Mouse (Mus musculus) midbrain, embryonic 16.5 days (tissue): ENCODE data around the gene Mid1. TPM values are rescaled to one million over a fixed set of nuclear protein-coding genes. Genes with fewer than 3 reads are reported as not detected.
"Not testable (repeated sequence)": the region's sequence is repeated elsewhere in the genome, so short reads cannot be mapped to it uniquely, and the experiment has no call there.

Experiments used
- ATAC-seq: fragments of 200-750 bp; cut with Nextera tagmentation; 2 replicates; pipeline ENCODE4 v1.8.0; 2017; ENCODE audit warnings: moderate TSS enrichment
- H3K27ac ChIP-seq: fragments of 300-500 bp; sonication (generic); 2 replicates; pipeline ENCODE4 v1.5.1; 2014; ENCODE audit warnings: mild to moderate bottlenecking, low read length, mixed read lengths
- H3K27me3 ChIP-seq: fragments of 300-500 bp; sonication (generic); 2 replicates; pipeline ENCODE4 v1.6.1; 2014; ENCODE audit warnings: low read depth, low read length, mixed read lengths; ENCODE audit not compliant: control insufficient read depth, insufficient read depth
- H3K36me3 ChIP-seq: fragments of 300-500 bp; sonication (generic); 2 replicates; pipeline ENCODE4 v1.6.1; 2014; ENCODE audit warnings: mild to moderate bottlenecking, low read length, moderate library complexity, mixed read lengths; ENCODE audit not compliant: control insufficient read depth, insufficient read depth
- H3K4me1 ChIP-seq: fragments of 300-500 bp; sonication (generic); 2 replicates; pipeline ENCODE4 v1.6.1; 2014; ENCODE audit warnings: mild to moderate bottlenecking, low read length, mixed read lengths; ENCODE audit not compliant: control insufficient read depth, insufficient read depth
- H3K4me2 ChIP-seq: fragments of 300-500 bp; sonication (generic); 2 replicates; pipeline ENCODE4 v1.6.1; 2014; ENCODE audit warnings: mild to moderate bottlenecking, low read length, mixed read lengths
- H3K4me3 ChIP-seq: fragments of 300-500 bp; sonication (generic); 2 replicates; pipeline ENCODE4 v1.5.1; 2014; ENCODE audit warnings: low read depth, mild to moderate bottlenecking, low read length, moderate library complexity, mixed read lengths
- H3K9ac ChIP-seq: fragments of 300-500 bp; sonication (generic); 2 replicates; pipeline ENCODE4 v1.6.1; 2014; ENCODE audit warnings: low read depth, low read length, mixed read lengths
- H3K9me3 ChIP-seq: fragments of 300-500 bp; sonication (generic); replicated peaks from 2 replicates; pipeline ENCODE4 v1.6.1; 2014; ENCODE audit warnings: mild to moderate bottlenecking, low read length, mixed read lengths; ENCODE audit not compliant: control insufficient read depth, poor library complexity, severe bottlenecking
- WGBS: fragments of 180-500 bp; shearing (Covaris S2); extraction: QIAGEN DNeasy Blood & Tissue Kit; methylation state at CpG from one replicate; pipeline ENCODE4 v1.1.7; 2014; 5-methylcytosine and 5-hydroxymethylcytosine counted together
- polyA plus RNA-seq: library from polyadenylated mRNA; unstranded; fragments of >200 nt; fragmentation: Nextera tagmentation; extraction: Ambion mirVana; gene quantifications from 2 replicates; pipeline ENCODE4 v1.2.1, GENCODE M21; 2015

Mid1 gene
- polyA plus RNA-seq, 1 experiment from 2014 or later: 4.9 TPM

DNA sequence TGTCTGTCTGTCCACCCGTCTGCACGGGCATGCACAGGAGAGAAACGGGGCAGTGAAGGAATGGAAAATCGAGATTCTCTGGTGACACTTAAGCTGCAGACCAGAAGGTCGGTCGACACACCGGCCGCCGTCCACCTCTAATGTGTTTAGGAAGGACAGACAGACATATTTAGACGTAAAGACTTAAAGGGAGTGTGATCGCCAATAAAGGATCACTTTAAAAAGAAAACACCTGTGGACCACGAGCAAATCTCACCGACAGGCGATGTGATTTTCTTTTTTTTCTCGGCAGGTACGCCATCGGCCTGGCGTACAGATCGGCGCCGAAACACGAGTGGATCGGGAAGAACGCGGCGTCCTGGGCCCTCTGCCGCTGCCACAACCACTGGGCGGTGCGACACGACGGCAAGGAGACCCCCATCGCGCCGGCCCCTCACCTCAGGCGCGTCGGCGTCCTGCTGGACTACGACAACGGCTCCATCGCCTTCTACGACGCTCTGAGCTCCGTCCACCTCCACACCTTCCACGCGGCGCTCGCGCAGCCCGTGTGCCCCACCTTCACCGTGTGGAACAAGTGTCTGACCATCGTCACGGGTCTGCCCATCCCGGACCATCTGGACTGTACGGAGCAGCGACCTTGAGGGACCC is 303.7 kb downstream of the Mid1 start:
- Histone ChIP-seq H3K36me3 (peaks cover 37% of the 10 kb centered on the region), H3K9me3 (peaks cover 33% of the 10 kb centered on the region)
- not testable (repeated sequence) for H3K27ac ChIP-seq, H3K27me3 ChIP-seq, H3K9ac ChIP-seq, H3K4me1 ChIP-seq, H3K4me2 ChIP-seq, H3K4me3 ChIP-seq
- ATAC-seq: peak; percentile 6; the same call in 1 of the 2 replicates
- WGBS: 94% methylated on average over 56 of the region's 56 CpGs

DNA sequence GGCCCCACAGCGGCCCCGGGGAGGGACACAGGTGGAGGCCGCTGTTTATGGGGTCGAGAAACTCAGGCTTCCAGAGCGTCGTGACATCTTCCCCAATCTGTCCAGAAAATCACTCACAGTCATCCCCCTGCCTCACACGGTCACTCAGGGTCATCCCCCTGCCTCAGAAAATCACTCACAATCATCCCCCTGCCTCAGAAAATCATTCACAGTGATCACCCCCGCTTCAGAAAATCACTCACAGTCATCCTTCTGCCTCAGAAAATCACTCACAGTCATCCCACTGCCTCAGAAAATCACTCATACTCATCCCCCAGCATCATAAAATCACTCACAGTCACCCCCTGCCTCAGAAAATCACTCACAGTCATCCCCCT is 304.2 kb downstream of the Mid1 start:
- 88% methylated on average over 8 of the region's 8 CpGs for WGBS

DNA sequence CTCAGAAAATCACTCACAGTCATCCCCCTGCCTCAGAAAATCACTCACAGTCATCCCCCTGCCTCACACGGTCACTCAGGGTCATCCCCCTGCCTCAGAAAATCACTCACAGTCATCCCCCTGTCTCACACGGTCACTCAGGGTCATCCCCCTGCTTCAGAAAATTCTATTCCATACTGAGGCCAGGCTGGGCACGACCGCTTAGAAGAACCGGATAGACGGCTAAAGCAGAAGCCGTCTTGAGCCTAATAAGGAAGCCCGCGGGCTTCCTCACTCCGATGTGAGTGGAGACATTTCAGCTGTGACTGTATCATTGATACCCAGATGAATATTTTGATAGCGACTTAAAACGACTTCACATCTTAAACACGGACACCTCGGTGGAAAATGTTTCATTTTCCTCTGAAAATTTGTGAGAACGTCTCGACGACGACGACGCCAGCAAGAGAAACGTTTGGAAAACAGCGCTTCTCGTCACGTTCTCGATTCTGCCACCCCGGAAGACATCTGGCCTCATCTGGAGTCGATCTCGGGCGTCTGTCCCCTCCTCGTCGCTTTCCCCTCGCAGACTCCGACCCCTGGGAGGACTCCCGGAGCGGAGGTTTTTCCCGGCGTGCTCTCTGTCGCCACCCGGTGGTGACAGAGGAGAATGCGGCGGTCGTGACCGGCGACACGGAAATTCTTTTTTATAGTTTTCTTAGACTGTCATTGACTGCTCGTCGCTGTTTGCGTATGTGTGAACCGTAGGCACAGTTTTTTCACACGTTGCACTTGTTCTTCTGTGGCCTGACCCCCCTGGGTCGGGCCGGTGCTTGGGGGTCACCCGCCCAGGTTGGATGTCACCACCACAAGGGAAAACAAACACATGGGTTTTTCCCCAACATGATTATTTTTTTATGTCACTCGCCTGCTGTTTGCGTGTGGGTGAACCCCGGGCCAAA is 305.0 kb downstream of the Mid1 start:
- 76% methylated on average over 56 of the region's 56 CpGs for WGBS
- not testable (repeated sequence) for H3K4me2 ChIP-seq, H3K4me1 ChIP-seq, H3K27ac ChIP-seq, ATAC-seq, H3K9ac ChIP-seq, H3K4me3 ChIP-seq, H3K27me3 ChIP-seq
- H3K36me3 ChIP-seq: peaks cover 28% of the 10 kb centered on the region
- H3K9me3 ChIP-seq: peaks cover 26% of the 10 kb centered on the region

More for the DNA sequence above, 304.2 kb downstream of the Mid1 start:
- H3K4me1 ChIP-seq, H3K27ac ChIP-seq, H3K4me3 ChIP-seq, H3K9ac ChIP-seq, H3K27me3 ChIP-seq, H3K4me2 ChIP-seq: not testable (repeated sequence)
- H3K9me3 ChIP-seq: peaks cover 32% of the 10 kb centered on the region
- H3K36me3 ChIP-seq: peaks cover 34% of the 10 kb centered on the region
- ATAC-seq: 0 out of 2 replicates have a peak, but pooled peaks have one; percentile 0

DNA sequence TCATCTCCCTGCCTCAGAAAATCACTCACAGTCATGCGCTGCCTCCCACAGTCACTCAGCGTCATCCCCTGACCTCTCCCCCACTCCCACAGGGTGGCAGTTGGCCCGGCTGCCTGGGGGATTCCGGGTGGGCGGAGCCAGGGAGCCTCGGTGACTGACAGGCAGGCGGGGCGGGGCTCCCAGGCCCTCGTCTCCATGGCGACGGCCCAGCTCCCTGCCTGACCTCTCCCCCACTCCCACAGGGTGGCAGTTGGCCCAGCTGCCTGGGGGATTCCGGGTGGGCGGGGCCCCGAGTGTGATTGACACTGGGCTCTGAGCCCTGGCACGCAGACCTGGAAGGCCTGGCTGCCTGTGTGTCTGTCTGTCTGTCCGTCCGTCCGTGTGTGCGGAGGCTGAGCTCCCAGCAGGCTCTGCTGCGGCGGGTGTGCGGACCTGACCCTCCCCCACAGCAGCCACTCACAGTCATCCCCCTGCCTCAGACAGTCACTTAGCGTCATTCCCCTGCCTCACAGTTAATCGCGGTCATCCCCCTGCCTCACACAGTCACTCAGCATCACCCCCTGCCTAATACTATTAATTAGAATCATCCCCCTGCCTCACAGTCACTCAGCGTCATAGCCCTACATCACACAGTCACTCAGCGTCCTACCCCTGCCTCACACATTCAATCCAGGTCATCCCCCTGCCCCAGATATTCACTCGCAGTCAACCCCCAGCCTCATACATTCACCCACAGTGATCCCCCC is 306.3 kb downstream of the Mid1 start:
- peaks cover 23% of the 10 kb centered on the region for H3K9me3 ChIP-seq
- H3K36me3 ChIP-seq: peaks cover 22% of the 10 kb centered on the region
- WGBS: 9% methylated on average over 16 of the region's 28 CpGs
- H3K4me2 ChIP-seq: peak overlapping the region; percentile 20; the same call in 1 of the 2 replicates
- not testable (repeated sequence) for H3K27ac ChIP-seq, H3K9ac ChIP-seq, ATAC-seq, H3K4me3 ChIP-seq, H3K4me1 ChIP-seq, H3K27me3 ChIP-seq

GRCm38 (mm10) chrX:169992086-169992930 is 307.3 kb downstream of the Mid1 start:
- not testable (repeated sequence) for H3K4me2 ChIP-seq, H3K27me3 ChIP-seq, H3K4me1 ChIP-seq, H3K9ac ChIP-seq, H3K27ac ChIP-seq, ATAC-seq, H3K4me3 ChIP-seq
- H3K9me3 ChIP-seq: peaks cover 23% of the 10 kb centered on the region
- 6% methylated on average over 6 of the region's 15 CpGs for WGBS
- peaks cover 22% of the 10 kb centered on the region for H3K36me3 ChIP-seq

DNA sequence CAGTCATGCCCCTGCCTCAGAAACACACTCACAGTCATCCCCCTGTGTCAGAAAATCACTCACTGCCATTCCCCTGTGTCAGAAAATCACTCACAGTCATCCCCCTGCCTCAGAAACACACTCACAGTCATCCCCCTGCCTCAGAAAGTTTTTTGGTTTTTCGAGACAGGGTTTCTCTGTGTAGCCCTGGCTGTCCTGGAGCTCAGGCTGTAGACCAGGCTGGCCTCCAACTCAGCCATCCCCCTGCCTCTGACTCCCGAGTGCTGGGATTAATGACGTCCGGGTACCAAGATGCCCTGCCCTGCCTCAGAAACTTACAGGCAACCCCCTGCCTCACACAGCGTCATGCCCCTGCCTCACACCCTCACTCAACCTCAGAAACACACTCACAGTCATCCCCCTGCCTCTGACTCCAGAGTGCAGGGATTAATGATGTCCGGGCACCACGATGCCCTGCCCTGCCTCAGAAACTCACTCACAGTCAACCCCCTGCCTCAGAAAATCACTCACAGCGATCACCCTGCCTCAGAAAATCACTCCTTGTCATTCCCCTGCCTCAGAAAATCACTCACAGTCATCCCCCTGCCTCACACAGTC is 308.1 kb downstream of the Mid1 start:
- not testable (repeated sequence) for H3K27me3 ChIP-seq, ATAC-seq, H3K9ac ChIP-seq, H3K27ac ChIP-seq, H3K4me2 ChIP-seq, H3K4me3 ChIP-seq, H3K4me1 ChIP-seq
- WGBS: no CpG with 5 or more reads among the region's 8 CpGs
- peaks cover 18% of the 10 kb centered on the region for H3K36me3 ChIP-seq
- peaks cover 19% of the 10 kb centered on the region for H3K9me3 ChIP-seq

- WGBS: no CpG with 5 or more reads among the region's 33 CpGs
- H3K27ac ChIP-seq, H3K27me3 ChIP-seq, ATAC-seq, H3K36me3 ChIP-seq, H3K4me1 ChIP-seq, H3K4me3 ChIP-seq, H3K9ac ChIP-seq, H3K4me2 ChIP-seq: not testable (repeated sequence)
- peaks cover 10% of the 10 kb centered on the region for H3K9me3 ChIP-seq
These were observed 309.2 kb downstream of the Mid1 start for GRCm38 (mm10) chrX:169994011-169994865.
